Mouse (Mus musculus) layer of hippocampus, adult 11-12 months (tissue): ENCODE results near the gene Cckbr.

Source experiments
- DNase-seq: peaks from one replicate; pipeline ENCODE4 v3.0.0; 2022; ENCODE audit warnings: low spot score

Cckbr gene

GRCm38 (mm10) chr7:105497881-105498280, 72.3 kb downstream of the Cckbr start:
- DNase-seq = no peak

- no peak for DNase-seq
Observed at GRCm38 (mm10) chr7:105498854-105499492, 73.4 kb downstream of the Cckbr start.

- DNase-seq = no peak
Observed at GRCm38 (mm10) chr7:105499676-105500075, 74.1 kb downstream of the Cckbr start.

- DNase-seq = no peak
Observed at GRCm38 (mm10) chr7:105501984-105502383, 76.5 kb downstream of the Cckbr start.

GRCm38 (mm10) chr7:105507257-105507656, 81.7 kb downstream of the Cckbr start:
- no peak for DNase-seq

- no peak for DNase-seq
Observed at GRCm38 (mm10) chr7:105510143-105510542, 84.6 kb downstream of the Cckbr start.

- no peak for DNase-seq
Observed at GRCm38 (mm10) chr7:105513845-105514291, 88.3 kb downstream of the Cckbr start.

GRCm38 (mm10) chr7:105514561-105514960, 89.0 kb downstream of the Cckbr start:
- no peak for DNase-seq

- DNase-seq = peak; percentile 45
Observed at GRCm38 (mm10) chr7:105515178-105515577, 89.6 kb downstream of the Cckbr start.

- DNase-seq = no peak
Observed at GRCm38 (mm10) chr7:105516669-105517360, 91.3 kb downstream of the Cckbr start.

- peak; percentile 61 for DNase-seq
Observed at GRCm38 (mm10) chr7:105519336-105519735, 93.8 kb downstream of the Cckbr start.

GRCm38 (mm10) chr7:105519771-105520170, 94.2 kb downstream of the Cckbr start:
- no peak for DNase-seq

- DNase-seq = no peak
Observed at GRCm38 (mm10) chr7:105520201-105520600, 94.7 kb downstream of the Cckbr start.
